Mouse (Mus musculus): Measurements from ENCODE around the gene Emc8.

Emc8 gene

DNA sequence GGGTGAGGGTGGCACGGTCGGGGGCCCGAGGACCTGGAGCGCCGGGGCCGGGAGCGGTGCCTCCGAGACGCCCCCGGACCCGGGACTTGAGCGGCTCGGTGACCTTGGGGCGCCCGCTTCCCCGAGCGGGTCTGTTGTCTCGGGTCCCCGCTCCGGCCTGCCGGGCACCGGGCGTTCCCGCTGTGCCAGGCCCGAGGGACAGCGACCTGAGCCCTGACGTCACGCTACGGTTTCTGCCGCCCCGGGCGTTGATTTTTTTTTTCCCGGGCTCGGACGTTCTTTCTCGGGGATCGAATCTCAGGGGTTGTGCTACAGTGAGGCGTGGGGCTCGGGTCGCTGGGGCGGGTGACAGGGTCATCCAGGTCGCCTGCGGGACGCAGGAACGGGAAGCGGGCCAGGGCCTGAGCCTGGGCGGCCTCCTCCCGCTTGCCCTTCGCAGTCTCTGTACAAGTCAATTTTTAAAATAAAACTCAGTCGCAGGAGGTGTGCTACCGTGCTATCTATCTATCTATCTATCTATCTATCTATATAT is at the start of gene Emc8:
Emc8 (minus strand) TSS at position 200 of the 532 bp plus-strand sequence.
- in situ Hi-C loops (cut with MseI, MboI): no loop called here

DNA sequence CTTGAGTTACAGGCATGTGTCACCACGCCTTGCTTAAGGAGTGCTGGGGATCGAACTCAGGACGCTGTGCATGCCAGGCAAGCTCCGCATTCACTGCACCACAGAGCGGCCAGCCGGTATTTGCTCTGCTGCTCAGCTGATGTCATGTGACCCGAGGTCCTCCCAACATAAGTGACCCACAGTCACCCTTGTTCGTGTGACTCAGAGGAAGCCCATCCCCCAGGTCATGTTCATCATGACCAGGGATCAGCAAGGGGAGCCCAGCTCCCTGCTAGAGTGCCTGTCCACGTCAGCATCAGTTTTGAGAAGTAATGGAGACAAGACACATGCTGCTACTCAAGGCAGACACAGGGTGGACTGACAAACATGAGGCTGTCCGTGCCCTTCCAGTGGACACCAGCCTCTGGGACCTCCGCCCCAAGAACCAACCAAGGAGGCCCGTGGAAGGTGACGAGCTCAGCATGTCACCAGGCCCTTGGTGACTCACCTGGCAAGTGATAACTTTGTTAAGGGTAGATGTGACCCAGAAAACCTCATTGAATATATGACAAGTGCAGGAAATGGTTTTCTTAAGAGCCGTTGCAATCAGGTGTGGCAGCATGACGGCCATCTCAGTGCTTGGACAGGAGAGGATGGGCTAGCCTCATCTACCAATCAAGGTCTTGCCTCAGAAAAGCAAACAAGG is 47.8 kb upstream of the Emc8 start:
- in situ Hi-C loops (cut with MseI, MboI): no loop called here

- in situ Hi-C loops (cut with MseI, MboI): no loop called here
Observed at GRCm38 (mm10) chr8:120715200-120715599, 46.8 kb upstream of the Emc8 start.

DNA sequence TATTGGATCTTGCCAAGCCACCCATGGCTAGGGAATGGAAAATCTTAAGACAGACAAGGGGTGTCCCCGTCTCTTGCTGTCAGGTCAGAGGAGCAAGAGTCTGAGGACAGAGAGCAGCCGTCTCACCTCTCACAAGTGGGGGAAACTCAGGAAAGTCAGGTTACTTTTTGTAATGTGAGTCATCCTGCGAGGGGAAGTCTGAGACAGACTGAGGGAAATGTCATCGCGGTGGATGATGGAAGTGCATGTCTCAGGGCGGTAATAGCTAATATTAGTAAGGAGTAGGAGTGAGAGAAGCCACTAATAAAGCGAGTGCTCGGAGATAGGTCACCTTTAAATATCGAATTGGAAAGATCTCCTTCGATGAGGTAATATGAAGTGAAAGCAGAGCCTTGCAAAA is 40.8 kb upstream of the Emc8 start:
- in situ Hi-C loops (cut with MseI, MboI): no loop called here

DNA sequence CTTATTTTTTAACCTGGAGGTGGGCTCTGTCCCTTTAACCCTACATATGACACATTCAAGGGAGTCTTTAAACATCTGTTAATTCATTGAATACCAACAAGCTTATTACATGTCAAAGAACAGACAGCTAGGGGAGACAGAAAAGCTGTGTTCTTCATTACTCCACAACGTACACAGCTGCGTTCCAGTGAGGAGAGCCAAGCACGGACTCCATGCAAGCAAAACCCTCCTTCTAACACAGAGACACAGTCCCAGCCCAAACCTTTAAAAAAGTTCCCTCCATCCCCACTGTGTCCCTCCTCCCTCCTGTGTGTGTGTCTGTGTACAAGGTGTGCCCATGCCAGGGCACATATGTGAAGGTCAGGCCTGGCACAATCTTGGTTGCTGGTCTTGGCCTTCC is 37.8 kb upstream of the Emc8 start:
- in situ Hi-C loops (cut with MseI, MboI): no loop called here

DNA sequence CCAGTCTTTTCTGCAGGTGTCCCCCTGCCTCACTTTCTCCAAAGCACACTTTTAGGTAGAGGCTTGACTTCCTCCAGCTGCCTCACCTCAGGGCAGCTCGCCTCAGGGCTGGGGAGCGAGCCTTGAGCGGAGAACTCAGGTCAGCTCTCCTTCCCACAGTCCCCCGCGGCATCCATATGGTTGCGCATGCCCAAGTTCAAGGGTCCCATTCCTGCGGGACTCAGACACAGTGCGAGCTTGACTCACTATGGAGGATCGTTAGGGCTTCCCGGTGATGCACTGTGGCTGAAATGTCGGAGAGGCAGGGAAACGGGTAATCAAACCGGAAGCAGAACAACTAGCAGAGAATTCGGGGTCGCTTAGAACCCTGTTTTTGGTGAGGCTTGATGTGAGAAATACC is 36.8 kb upstream of the Emc8 start:
- in situ Hi-C loops (cut with MseI, MboI): no loop called here

DNA sequence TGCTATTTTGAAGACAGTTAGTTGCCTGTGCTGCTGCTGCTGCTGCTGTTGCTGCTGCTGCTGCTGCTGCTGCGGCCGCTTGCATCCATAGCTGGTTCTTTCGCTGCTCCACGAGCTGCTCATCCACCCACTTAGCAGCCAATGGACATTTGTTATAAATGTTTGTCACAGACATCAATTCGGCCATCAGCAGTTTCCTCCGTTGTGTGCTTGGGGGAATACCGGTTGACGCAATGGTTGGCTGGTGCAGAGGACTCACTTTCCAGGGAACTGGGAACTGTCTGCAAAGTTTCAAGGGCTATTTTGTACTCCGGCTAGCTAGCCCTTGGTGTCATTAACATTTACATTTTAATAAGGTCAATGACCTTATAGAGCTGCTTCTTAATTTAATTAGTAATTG is 35.8 kb upstream of the Emc8 start:
- in situ Hi-C loops (cut with MseI, MboI): loop anchor here in 1 of 2 experiments (5.0 kb wide), 1 partner anchor 78 kb away; no protein-coding TSS in a partner anchor

DNA sequence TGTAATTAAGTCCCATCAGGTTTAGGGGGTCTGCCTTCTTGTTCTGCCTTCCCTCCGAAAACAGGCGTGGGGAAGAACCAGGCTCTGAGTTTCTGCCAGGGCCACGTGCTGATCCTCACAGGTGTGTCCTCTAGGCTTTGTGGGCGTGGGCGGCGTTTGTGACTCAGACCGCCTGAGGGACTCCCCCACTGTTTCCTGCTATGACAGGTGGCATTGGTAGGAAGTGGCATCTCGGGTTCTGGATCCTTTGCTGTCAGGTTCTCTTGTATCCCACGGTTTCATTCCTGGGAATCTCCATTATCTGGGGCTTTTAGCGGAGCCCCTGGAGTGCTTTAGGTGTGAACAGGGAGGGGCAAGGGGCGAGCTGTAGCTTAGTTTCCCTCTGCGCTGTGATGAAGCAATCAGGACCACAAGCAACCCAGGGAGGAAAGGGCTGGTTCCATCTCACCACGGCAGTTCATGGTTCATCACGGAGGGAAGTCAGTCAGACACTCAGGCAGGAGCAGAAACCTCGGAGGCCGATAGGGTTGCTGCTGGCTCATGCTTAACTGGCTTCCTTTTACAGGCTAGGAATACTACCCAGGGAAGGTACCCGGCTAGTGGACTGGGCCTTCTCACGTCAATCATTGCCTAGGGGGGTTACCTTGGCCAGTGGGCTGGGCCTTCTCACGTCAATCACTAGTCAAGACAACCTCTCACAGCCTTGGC is 33.5 kb upstream of the Emc8 start:
- in situ Hi-C loops (cut with MseI, MboI): loop anchor here in 1 of 2 experiments (5.0 kb wide), 1 partner anchor 80 kb away; no protein-coding TSS in a partner anchor

- in situ Hi-C loops (cut with MseI, MboI): loop anchor here in 1 of 2 experiments (5.0 kb wide), 1 partner anchor 82 kb away; no protein-coding TSS in a partner anchor
Observed at GRCm38 (mm10) chr8:120700053-120700452, 31.7 kb upstream of the Emc8 start.

DNA sequence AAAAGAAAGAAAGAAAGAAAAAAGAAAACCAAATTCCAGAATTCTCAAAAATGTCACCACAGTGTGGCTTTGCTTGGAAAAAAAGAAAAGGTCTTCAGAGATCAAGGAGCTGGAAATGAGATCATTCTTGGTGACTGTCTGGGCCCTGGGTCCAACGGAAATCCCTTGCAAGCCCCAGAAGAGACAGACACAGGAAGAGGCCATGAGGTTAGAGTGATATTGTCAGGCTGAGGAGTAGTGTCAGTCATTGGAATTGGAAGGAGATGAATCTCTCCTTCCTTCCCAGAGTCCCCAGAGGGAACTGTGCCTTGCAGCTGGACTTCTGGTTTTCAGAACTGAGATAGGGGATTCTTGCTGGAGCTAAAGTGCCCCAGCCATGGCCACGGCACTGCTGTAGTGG is 31.2 kb upstream of the Emc8 start:
- in situ Hi-C loops (cut with MseI, MboI): loop anchor here in 1 of 2 experiments (25.0 kb wide), 1 partner anchor 388 kb away; the partner anchor contains the start of gene Foxf1

DNA sequence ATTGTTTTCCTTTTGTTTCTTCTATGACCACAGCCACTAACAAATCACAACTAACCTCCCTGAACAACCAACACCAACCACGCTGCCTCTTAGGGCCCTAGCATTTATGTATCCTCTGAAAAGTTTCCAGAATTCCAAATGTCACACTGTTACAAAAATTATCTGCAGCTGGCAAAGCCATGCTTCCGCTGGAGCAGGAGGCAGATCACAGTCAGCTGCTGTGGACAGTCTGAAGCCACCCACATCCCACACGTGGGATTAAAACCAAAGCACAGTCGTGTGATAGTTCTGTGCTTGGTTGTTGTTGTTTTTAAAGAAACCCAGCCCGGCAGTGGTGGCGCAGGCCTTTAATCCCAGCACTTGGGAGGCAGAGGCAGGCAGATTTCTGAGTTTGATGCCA is 30.7 kb upstream of the Emc8 start:
- in situ Hi-C loops (cut with MseI, MboI): loop anchor here in 1 of 2 experiments (25.0 kb wide), 1 partner anchor 388 kb away; the partner anchor contains the start of gene Foxf1

DNA sequence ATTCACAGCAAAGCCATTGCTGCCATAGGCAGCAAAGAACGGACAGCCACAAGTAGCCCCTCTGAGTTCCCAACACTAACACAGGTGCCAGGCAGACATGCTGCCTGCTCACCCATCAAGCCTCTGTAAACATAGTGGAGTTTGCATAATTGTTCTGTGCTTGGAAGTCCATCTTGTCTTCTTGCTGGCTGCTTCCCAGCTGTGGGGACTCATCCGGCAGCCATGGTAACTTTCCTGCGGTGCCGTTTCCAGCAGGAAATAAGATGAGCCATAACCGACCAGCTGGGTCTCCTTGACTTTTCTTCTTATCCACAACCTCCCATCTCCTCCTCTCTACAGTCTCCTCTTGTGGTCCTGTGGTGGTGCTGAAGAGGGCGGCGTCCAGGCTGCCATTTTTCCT is 30.1 kb upstream of the Emc8 start:
- in situ Hi-C loops (cut with MseI, MboI): loop anchor here in 1 of 2 experiments (25.0 kb wide), 1 partner anchor 389 kb away; the partner anchor contains the start of gene Foxf1

DNA sequence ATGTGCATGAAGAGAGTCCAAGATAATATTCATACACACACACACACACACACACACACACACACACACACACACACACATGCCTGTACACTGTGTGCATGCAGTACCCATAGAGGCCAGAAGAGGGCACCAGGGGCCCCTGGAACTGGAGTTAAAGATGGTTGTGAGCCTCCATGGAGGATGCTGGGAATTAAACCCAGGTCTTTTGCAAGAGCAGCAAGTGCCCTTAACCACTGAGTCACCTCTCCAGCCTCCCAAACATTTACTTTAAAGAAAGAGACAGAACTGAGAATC is 29.6 kb upstream of the Emc8 start:
- in situ Hi-C loops (cut with MseI, MboI): loop anchor here in 1 of 2 experiments (25.0 kb wide), 1 partner anchor 389 kb away; the partner anchor contains the start of gene Foxf1

DNA sequence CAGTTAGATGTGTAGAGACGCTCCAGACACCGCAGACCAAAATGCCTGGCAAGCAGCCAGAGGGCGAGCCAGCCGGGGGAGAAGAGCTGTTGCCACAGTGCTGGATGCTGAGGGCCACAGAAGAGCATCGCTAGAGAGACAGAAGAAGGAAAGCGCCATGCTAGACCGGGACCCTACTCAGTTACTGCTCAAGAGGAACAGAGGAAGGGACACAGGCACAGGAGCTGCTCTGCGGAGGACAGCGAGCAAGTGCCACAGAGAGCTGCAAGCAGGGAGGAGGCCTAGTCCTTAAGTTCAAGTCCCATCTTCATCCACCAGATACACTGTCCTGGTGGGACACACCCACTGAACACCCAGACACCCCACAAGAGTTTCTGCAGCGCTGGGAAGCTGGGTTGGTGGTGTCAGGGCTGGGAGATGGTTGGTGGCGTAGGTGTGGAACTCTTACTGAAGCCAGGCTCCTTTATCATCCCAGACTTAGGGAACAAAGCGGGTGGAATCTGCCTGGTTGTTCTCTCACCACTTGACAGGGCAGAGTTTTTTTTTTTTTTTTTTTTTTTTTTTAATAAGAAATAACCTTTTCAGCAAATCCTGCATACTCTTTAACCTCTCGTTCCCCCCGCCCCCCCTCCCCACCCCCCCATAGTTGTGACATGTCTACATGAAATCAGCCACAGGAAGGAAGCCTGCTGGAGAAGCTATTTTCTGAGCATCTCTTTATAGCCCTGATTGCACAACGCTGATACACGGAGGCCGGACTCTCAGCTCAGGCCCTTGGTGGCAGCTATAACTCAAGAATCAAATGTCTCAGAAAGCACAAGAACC is 29.0 kb upstream of the Emc8 start:
- in situ Hi-C loops (cut with MseI, MboI): loop anchor here in 1 of 2 experiments (25.0 kb wide), 1 partner anchor 390 kb away; the partner anchor contains the start of gene Foxf1

- in situ Hi-C loops (cut with MseI, MboI): loop anchor here in 1 of 2 experiments (25.0 kb wide), 1 partner anchor 391 kb away; the partner anchor contains the start of gene Foxf1
Observed at GRCm38 (mm10) chr8:120696401-120697153, 28.2 kb upstream of the Emc8 start.

DNA sequence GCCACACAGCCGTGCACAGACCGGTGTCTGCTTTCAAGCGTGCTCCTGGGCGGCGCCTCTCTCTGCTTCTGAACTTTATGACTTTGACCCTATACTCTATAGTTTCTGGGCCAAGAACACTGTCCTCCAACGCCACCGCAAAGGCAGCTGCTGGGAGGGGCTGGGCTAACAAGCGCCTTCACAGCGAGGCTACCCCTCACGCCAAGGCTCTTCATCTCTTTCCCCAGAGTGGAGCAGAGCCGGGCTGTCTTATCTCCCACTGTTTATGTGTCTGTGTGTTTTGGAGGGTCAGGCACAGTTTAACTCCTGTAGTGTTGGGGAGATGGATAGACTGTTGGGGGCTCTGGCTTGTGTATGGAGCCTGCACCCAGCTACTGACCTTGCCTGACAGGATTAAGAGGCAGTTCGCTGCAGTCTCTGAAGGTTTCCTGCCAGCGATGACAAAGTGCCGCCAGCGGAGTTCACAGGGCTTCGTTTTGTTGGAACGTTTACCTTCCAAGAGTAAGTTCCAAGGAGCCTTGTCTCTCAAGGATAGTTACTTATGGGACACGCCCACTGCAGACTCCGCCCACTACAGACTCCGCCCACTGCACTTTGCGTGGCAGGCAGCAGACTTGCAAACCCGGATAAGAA is 25.6 kb upstream of the Emc8 start:
- in situ Hi-C loops (cut with MseI, MboI): loop anchor here in 1 of 2 experiments (25.0 kb wide), 1 partner anchor 393 kb away; the partner anchor contains the start of gene Foxf1

DNA sequence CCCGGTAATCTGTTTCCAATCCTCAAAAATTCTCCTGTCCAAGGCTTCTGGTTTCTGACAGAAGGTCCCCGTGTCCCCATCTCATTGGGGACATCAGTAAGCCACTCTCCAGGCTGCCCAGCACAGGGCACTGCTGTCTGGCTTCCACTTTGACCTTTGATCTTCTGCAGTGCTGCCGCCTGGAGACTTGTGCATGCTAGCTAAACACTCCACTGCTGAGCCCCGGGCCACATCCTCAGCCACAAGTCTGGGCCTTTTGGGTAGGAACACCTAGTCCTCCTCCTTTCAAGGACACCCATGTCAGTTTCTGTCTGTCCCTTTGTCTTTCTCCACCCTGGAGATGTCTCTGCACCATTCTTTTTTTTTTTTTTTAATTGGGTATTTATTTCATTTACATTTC is 24.6 kb upstream of the Emc8 start:
- in situ Hi-C loops (cut with MseI, MboI): loop anchor here in 1 of 2 experiments (25.0 kb wide), 1 partner anchor 394 kb away; the partner anchor contains the start of gene Foxf1

DNA sequence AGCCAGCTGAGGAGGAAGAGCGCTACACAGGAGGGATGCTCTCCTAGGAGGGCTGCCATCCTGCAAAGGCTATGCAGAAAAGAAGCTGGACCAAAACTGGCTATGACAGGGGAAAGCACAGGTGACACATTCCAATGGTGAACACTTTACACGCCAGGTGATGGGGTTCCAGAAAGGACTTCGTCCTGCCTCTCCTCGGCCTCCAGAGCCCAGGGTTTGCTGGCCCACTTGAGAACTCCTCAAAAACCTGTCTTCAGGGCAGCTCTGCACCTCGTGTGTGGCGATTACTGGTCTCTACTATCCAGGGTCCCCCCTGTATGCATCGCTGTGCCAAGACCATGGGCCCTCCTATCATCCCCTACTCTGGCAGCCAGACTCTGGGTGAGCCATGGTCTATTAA is 20.1 kb upstream of the Emc8 start:
- in situ Hi-C loops (cut with MseI, MboI): loop anchor here in 1 of 2 experiments (25.0 kb wide), 1 partner anchor 399 kb away; the partner anchor contains the start of gene Foxf1

GRCm38 (mm10) chr8:120687786-120688185 is 19.4 kb upstream of the Emc8 start:
- in situ Hi-C loops (cut with MseI, MboI): loop anchor here in 1 of 2 experiments (25.0 kb wide), 1 partner anchor 400 kb away; the partner anchor contains the start of gene Foxf1

DNA sequence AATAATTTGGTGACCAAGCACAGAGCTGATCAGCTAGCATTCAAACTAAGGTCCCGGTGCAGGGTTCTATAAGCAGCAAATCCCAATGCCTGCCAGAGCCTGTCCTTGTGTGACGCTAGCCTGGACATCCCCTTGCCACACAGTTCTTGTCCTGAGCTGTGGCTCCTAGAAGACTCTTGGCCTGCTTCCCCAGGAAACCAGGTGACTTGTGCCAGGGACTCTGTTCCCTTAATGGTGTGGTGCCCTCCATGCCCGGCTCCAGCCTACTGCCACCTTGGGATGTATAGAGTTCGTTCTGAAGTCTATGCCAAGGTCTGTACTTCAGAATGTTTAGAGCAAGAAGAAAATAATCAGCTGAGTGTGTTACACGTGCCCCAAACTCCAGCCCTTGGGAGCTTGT is 18.2 kb upstream of the Emc8 start:
- in situ Hi-C loops (cut with MseI, MboI): loop anchor here in 1 of 2 experiments (25.0 kb wide), 1 partner anchor 401 kb away; the partner anchor contains the start of gene Foxf1
